Mouse (Mus musculus): ENCODE data around the gene Fbxl20. TPM values are rescaled to one million over a fixed set of nuclear protein-coding genes. Genes with fewer than 3 reads are reported as not detected.

Fbxl20 gene
- polyA plus RNA-seq, 1 experiment from 2014 or later: 7.3 TPM

- H3K36me3 ChIP-seq (ENCODE audit: control insufficient read depth, insufficient read depth): no peaks in the 10 kb centered on the region
- H3K27ac ChIP-seq (ENCODE audit: low read depth, low read length): no peak within 1 kb of the TSS
- H3K9ac ChIP-seq (ENCODE audit: low read depth, low read length): 0 out of 2 replicates have a peak within 1 kb of the TSS, but pooled peaks have one; percentile 7
- WGBS: 2% methylated on average over 41 of the region's 48 CpGs
- TF ChIP-seq CTCF (IDR thresholded peaks at IDR 0.05; ENCODE audit: low read depth): no peak
- H3K4me3 ChIP-seq (ENCODE audit: low read depth, low read length): peak within 1 kb of the TSS; percentile 42
- H3K4me1 ChIP-seq (replicated peaks; ENCODE audit: control insufficient read depth, insufficient read depth, low read length): no peaks in the 10 kb centered on the region
- no peak for ATAC-seq
- peaks cover 52% of the 10 kb centered on the region for H3K27me3 ChIP-seq (replicated peaks; ENCODE audit: control insufficient read depth, insufficient read depth, low read length)
- H3K4me2 ChIP-seq (replicated peaks; ENCODE audit: low read depth): peak within 1 kb of the TSS; percentile 75
- no peaks in the 10 kb centered on the region for H3K9me3 ChIP-seq (ENCODE audit: control insufficient read depth)
Observed at GRCm38 (mm10) chr11:98052989-98053834, 97.0 kb downstream of the Fbxl20 start, which contains the start of gene Stac2. Gene Stac2 (minus strand): TSS chr11:98053462.

- under 1% methylated on average over 83 of the region's 83 CpGs for WGBS
- H3K27me3 ChIP-seq (replicated peaks; ENCODE audit: control insufficient read depth, insufficient read depth, low read length): peaks cover 50% of the 10 kb centered on the region
- TF ChIP-seq CTCF (IDR thresholded peaks at IDR 0.05; ENCODE audit: low read depth): no peak
- H3K9me3 ChIP-seq (ENCODE audit: control insufficient read depth): no peaks in the 10 kb centered on the region
- H3K4me3 ChIP-seq (ENCODE audit: low read depth, low read length): peak overlapping the region; percentile 42
- peak overlapping the region; percentile 75 for H3K4me2 ChIP-seq (replicated peaks; ENCODE audit: low read depth)
- H3K4me1 ChIP-seq (replicated peaks; ENCODE audit: control insufficient read depth, insufficient read depth, low read length): no peaks in the 10 kb centered on the region
- ATAC-seq: no peak
- H3K36me3 ChIP-seq (ENCODE audit: control insufficient read depth, insufficient read depth): no peaks in the 10 kb centered on the region
- H3K9ac ChIP-seq (ENCODE audit: low read depth, low read length): 0 out of 2 replicates have a peak overlapping the region, but pooled peaks have one; percentile 7
- H3K27ac ChIP-seq (ENCODE audit: low read depth, low read length): no peak overlapping the region
Observed at GRCm38 (mm10) chr11:98052129-98052988, 97.8 kb downstream of the Fbxl20 start.

GRCm38 (mm10) chr11:98051611-98052128 is 98.5 kb downstream of the Fbxl20 start:
- Histone ChIP-seq H3K9me3 (ENCODE audit: control insufficient read depth) (no peaks in the 10 kb centered on the region), H3K9ac (ENCODE audit: low read depth, low read length) (no peak overlapping the region), H3K27me3 (replicated peaks; ENCODE audit: control insufficient read depth, insufficient read depth, low read length) (peaks cover 44% of the 10 kb centered on the region), H3K4me2 (replicated peaks; ENCODE audit: low read depth) (peak overlapping the region; percentile 75; the same call in 1 of the 2 replicates), H3K4me1 (replicated peaks; ENCODE audit: control insufficient read depth, insufficient read depth, low read length) (no peaks in the 10 kb centered on the region), H3K4me3 (ENCODE audit: low read depth, low read length) (peak overlapping the region; percentile 42), H3K36me3 (ENCODE audit: control insufficient read depth, insufficient read depth) (no peaks in the 10 kb centered on the region), H3K27ac (ENCODE audit: low read depth, low read length) (no peak overlapping the region)
- no peak for TF ChIP-seq CTCF (IDR thresholded peaks at IDR 0.05; ENCODE audit: low read depth)
- 6% methylated on average over 12 of the region's 12 CpGs for WGBS
- no peak for ATAC-seq

- Histone ChIP-seq H3K4me1 (replicated peaks; ENCODE audit: control insufficient read depth, insufficient read depth, low read length) (no peaks in the 10 kb centered on the region), H3K27me3 (replicated peaks; ENCODE audit: control insufficient read depth, insufficient read depth, low read length) (peaks cover 44% of the 10 kb centered on the region), H3K9me3 (ENCODE audit: control insufficient read depth) (no peaks in the 10 kb centered on the region), H3K36me3 (ENCODE audit: control insufficient read depth, insufficient read depth) (no peaks in the 10 kb centered on the region), H3K9ac (ENCODE audit: low read depth, low read length) (no peak overlapping the region), H3K4me2 (replicated peaks; ENCODE audit: low read depth) (no peak overlapping the region), H3K4me3 (ENCODE audit: low read depth, low read length) (no peak overlapping the region), H3K27ac (ENCODE audit: low read depth, low read length) (no peak overlapping the region)
- ATAC-seq: no peak
- no peak for TF ChIP-seq CTCF (IDR thresholded peaks at IDR 0.05; ENCODE audit: low read depth)
- WGBS: 40% methylated on average over 1 of the region's 2 CpGs
Observed at GRCm38 (mm10) chr11:98050940-98051339, 99.3 kb downstream of the Fbxl20 start.

- WGBS: 31% methylated on average over 2 of the region's 2 CpGs
- no peak for TF ChIP-seq CTCF (IDR thresholded peaks at IDR 0.05; ENCODE audit: low read depth)
Observed at GRCm38 (mm10) chr11:98050520-98050815, 99.7 kb downstream of the Fbxl20 start.

More at GRCm38 (mm10) chr11:98050520-98050815, 99.7 kb downstream of the Fbxl20 start:
- no peak overlapping the region for H3K27ac ChIP-seq (ENCODE audit: low read depth, low read length)
- peaks cover 44% of the 10 kb centered on the region for H3K27me3 ChIP-seq (replicated peaks; ENCODE audit: control insufficient read depth, insufficient read depth, low read length)
- ATAC-seq: no peak
- no peaks in the 10 kb centered on the region for H3K4me1 ChIP-seq (replicated peaks; ENCODE audit: control insufficient read depth, insufficient read depth, low read length)
- H3K9ac ChIP-seq (ENCODE audit: low read depth, low read length): no peak overlapping the region
- no peak overlapping the region for H3K4me2 ChIP-seq (replicated peaks; ENCODE audit: low read depth)
- H3K9me3 ChIP-seq (ENCODE audit: control insufficient read depth): no peaks in the 10 kb centered on the region
- H3K4me3 ChIP-seq (ENCODE audit: low read depth, low read length): no peak overlapping the region
- H3K36me3 ChIP-seq (ENCODE audit: control insufficient read depth, insufficient read depth): no peaks in the 10 kb centered on the region

All from intestine, postnatal 0 days (tissue).